Mouse (Mus musculus) bone marrow, adult 2 months (tissue): ENCODE measurements at regions not wholly inside any gene's neighbourhood (a gene's known extent, or its start where the extent isn't known, plus 50 kb on each side); places are given as distances from the start of the nearest gene placed in this dataset.

Source experiments
- CTCF ChIP-seq: fragments of 200-500 bp; IDR thresholded peaks from 2 replicates; pipeline ENCODE4 v1.5.1; 2011; ENCODE audit warnings: low read length, control low read depth; ENCODE audit not compliant: control insufficient read depth, insufficient read depth
- POLR2A ChIP-seq: fragments of 200-500 bp; IDR thresholded peaks from 2 replicates; pipeline ENCODE4 v1.6.1; 2011; ENCODE audit warnings: low read depth, mild to moderate bottlenecking, control low read depth, low read length, borderline replicate concordance; ENCODE audit not compliant: control insufficient read depth

DNA sequence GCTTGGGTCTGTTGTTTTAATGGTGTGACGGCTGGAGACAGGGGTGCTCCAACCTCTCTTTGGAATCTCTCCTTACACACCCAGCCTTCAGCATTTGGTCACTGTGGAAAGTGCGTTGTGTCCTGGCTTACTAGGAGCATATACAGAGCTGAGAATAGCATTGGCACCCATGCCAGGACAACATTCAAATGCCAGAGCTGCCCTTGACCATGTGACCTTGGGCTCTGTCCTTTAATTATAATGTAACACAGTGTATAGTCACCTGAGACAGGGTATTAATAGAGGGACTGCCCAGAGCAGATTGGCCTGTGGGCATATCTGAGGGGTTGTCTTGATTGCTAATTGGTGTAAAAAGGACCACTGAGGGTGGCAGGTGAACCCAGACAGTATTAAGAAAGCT, 60.7 kb upstream of the Gm11733 start:
- TF ChIP-seq POLR2A (no peak), CTCF (no peak)
